Mouse (Mus musculus) heart, embryonic 12.5 days (tissue): ENCODE data around the gene Meis1. TPM values are rescaled to one million over a fixed set of nuclear protein-coding genes. Genes with fewer than 3 reads are reported as not detected.

ENCODE experiments used
- ATAC-seq: fragments of 200-750 bp; cut with Nextera tagmentation; 2 replicates; pipeline ENCODE4 v1.8.0; 2017; ENCODE audit warnings: moderate TSS enrichment, moderate library complexity; ENCODE audit not compliant: insufficient number of reproducible peaks, low FRiP score
- H3K27ac ChIP-seq: fragments of 300-500 bp; sonication (generic); 2 replicates; pipeline ENCODE4 v1.5.1; 2016; ENCODE audit warnings: mild to moderate bottlenecking, moderate library complexity; ENCODE audit not compliant: poor library complexity, severe bottlenecking
- H3K27me3 ChIP-seq: fragments of 300-500 bp; sonication (generic); replicated peaks from 2 replicates; pipeline ENCODE4 v1.6.1; 2016; ENCODE audit warnings: mild to moderate bottlenecking, moderate library complexity
- H3K36me3 ChIP-seq: fragments of 300-500 bp; sonication (generic); 2 replicates; pipeline ENCODE4 v1.6.1; 2016; ENCODE audit warnings: mild to moderate bottlenecking, moderate library complexity
- H3K4me1 ChIP-seq: fragments of 300-500 bp; sonication (generic); replicated peaks from 2 replicates; pipeline ENCODE4 v1.6.1; 2016; ENCODE audit warnings: mild to moderate bottlenecking
- H3K4me2 ChIP-seq: fragments of 300-500 bp; sonication (generic); 2 replicates; pipeline ENCODE4 v1.6.1; 2016; ENCODE audit warnings: mild to moderate bottlenecking, moderate library complexity
- H3K4me3 ChIP-seq: fragments of 300-500 bp; sonication (generic); 2 replicates; pipeline ENCODE4 v1.5.1; 2016; ENCODE audit warnings: mild to moderate bottlenecking
- H3K9ac ChIP-seq: fragments of 300-500 bp; sonication (generic); 2 replicates; pipeline ENCODE4 v1.6.1; 2016; ENCODE audit warnings: mild to moderate bottlenecking, moderate library complexity
- H3K9me3 ChIP-seq: fragments of 300-500 bp; sonication (generic); replicated peaks from 2 replicates; pipeline ENCODE4 v1.6.1; 2016; ENCODE audit warnings: mild to moderate bottlenecking, moderate library complexity
- WGBS: fragments of 180-500 bp; shearing (Covaris S2); methylation state at CpG from one replicate; pipeline ENCODE4 v1.1.7; 2016; 5-methylcytosine and 5-hydroxymethylcytosine counted together
- polyA plus RNA-seq: library from polyadenylated mRNA; unstranded; fragments of >200 nt; fragmentation: Nextera tagmentation; extraction: Ambion mirVana; gene quantifications from 2 replicates; pipeline ENCODE4 v1.2.1, GENCODE M21; 2016

Gene Meis1
- polyA plus RNA-seq, 1 experiment from 2014 or later = 75.9 TPM

DNA sequence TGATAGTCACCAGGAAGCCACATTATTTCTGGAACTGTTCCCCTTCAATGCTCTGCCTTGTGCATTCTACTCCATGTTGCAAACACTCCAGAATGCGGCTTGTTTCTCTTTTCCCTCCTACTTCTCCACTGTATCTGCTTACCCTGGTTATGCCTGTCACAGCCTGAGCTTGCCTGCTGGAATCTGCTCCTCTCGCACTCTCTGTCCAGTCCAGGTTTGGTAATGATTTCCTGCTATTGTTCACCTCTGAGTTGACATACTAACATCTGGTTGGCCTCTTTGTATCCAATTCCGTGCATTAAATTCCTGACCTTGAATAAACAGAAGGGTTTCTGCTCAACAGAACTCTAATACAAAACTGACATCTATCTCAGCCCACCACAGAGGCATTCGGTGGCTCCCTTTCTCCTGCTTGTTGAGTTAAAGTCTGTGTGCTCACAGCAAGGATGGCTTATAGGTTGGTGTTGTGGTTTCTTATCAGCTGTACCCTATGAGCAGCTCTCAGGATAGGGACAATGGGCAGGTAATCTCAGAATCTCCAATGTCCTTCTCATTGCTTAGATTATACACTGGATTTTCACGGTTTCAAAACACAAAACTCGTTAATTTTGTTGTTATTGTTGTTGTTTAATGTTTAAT, 152.5 kb downstream of the Meis1 start:
- peaks cover 11% of the 10 kb centered on the region; the same call in 1 of the 2 replicates for H3K27me3 ChIP-seq
- 47% methylated on average over 6 of the region's 6 CpGs for WGBS
- no peaks in the 10 kb centered on the region for H3K9me3 ChIP-seq
- no peaks in the 10 kb centered on the region for H3K36me3 ChIP-seq
- ATAC-seq = no peak
- H3K9ac ChIP-seq = no peak overlapping the region
- peaks cover 8% of the 10 kb centered on the region; the same call in 1 of the 2 replicates for H3K4me1 ChIP-seq
- no peak overlapping the region for H3K4me2 ChIP-seq
- H3K27ac ChIP-seq = no peak overlapping the region
- no peak overlapping the region for H3K4me3 ChIP-seq

DNA sequence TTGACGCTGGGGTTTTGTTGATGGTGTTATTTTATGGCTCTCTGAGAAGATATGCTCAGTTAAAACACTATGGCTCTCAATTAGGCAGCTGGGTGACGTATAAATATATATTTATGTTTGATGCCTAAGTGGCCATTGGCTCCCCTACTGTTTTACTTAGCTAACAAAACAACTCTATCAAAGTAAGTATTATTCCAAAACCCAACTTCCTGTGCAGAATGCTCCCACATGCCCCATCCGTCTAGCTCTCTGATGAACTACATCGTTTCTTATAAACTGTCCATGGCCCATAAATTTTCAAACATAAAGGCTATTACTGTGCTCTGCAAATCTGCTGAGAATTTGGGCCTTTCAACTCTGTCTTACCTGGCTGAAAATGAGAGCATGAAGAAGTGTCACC, 168.0 kb downstream of the Meis1 start:
- H3K27ac ChIP-seq = no peak overlapping the region
- no peak overlapping the region for H3K4me2 ChIP-seq
- WGBS = 74% methylated on average over 4 of the region's 4 CpGs
- no peak overlapping the region for H3K9ac ChIP-seq
- H3K4me3 ChIP-seq = no peak overlapping the region
- H3K27me3 ChIP-seq = no peaks in the 10 kb centered on the region
- ATAC-seq = no peak
- no peaks in the 10 kb centered on the region for H3K36me3 ChIP-seq
- no peaks in the 10 kb centered on the region for H3K4me1 ChIP-seq
- H3K9me3 ChIP-seq = no peaks in the 10 kb centered on the region

DNA sequence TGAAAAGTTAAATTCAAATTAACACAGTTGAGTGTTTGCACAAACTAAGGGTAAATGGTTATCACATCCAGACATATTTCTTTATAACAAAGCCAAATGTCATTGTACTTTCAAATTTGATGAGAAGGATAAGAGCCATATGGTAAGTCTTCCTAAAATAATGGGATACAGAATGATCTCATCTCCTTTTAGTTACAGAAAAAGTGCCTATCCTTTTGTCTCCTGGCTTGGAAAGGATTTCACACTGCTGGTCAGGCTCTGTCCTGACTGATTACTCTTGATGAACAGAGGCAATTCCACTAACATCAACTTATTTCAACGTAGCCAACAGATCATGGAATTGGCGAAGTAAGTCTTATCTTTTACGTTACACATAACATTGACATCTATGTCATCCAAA, 171.1 kb downstream of the Meis1 start:
- no peak overlapping the region for H3K4me3 ChIP-seq
- H3K36me3 ChIP-seq = no peaks in the 10 kb centered on the region
- 80% methylated on average over 3 of the region's 3 CpGs for WGBS
- H3K9me3 ChIP-seq = no peaks in the 10 kb centered on the region
- no peaks in the 10 kb centered on the region for H3K4me1 ChIP-seq
- ATAC-seq = no peak
- no peak overlapping the region for H3K9ac ChIP-seq
- H3K27me3 ChIP-seq = no peaks in the 10 kb centered on the region
- H3K4me2 ChIP-seq = no peak overlapping the region
- H3K27ac ChIP-seq = no peak overlapping the region

DNA sequence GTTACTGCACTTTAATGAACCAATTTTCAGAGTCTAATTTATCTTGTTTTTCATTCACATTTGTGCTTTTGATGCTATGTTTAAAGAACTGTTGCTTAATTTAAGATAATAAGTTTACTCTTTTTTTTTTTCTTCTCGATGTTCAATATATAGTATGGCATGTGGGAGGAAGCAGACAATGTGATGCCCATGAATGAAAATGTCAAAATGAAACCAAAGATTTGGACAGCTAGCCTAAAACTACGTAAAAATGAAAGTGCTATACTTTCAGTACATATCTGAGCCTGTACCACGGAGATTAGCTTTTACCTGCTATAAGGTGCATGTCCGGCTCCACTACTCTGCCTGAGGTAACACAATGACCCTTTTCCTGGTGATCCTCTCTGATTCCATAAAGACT, 172.3 kb downstream of the Meis1 start:
- no peak overlapping the region for H3K4me2 ChIP-seq
- no peaks in the 10 kb centered on the region for H3K36me3 ChIP-seq
- no peak overlapping the region for H3K9ac ChIP-seq
- 79% methylated on average over 4 of the region's 4 CpGs for WGBS
- no peaks in the 10 kb centered on the region for H3K9me3 ChIP-seq
- no peak for ATAC-seq
- no peaks in the 10 kb centered on the region for H3K27me3 ChIP-seq
- H3K27ac ChIP-seq = no peak overlapping the region
- no peak overlapping the region for H3K4me3 ChIP-seq
- no peaks in the 10 kb centered on the region for H3K4me1 ChIP-seq

- Histone ChIP-seq H3K27me3 (no peaks in the 10 kb centered on the region), H3K4me2 (no peak overlapping the region), H3K9me3 (no peaks in the 10 kb centered on the region), H3K4me1 (no peaks in the 10 kb centered on the region), H3K9ac (no peak overlapping the region), H3K4me3 (no peak overlapping the region), H3K36me3 (no peaks in the 10 kb centered on the region), H3K27ac (no peak overlapping the region)
- WGBS = 85% methylated on average over 3 of the region's 3 CpGs
- ATAC-seq = no peak
These were observed 172.9 kb downstream of the Meis1 start for GRCm38 (mm10) chr11:18845900-18846299.

DNA sequence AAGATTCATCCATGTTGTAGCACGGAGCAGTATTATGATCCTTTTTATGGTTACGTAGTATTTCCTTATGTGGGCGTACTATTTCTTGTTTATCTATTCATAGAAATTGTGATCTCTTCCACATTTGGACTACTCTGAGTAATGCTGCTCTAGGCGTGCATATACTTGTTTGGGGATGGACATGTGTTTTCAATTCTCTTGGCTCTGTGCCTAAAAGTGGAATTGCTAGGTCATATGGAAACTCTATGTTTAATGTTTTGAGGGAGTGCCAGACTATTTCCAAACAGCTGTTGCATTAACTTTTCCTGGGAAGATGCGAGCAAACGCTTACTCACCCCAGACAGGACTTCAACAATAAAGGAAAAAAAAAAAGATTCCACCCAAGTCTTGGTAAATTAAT, 173.3 kb downstream of the Meis1 start:
- no peaks in the 10 kb centered on the region for H3K36me3 ChIP-seq
- no peak overlapping the region for H3K4me2 ChIP-seq
- no peaks in the 10 kb centered on the region for H3K9me3 ChIP-seq
- WGBS = 84% methylated on average over 6 of the region's 6 CpGs
- H3K9ac ChIP-seq = no peak overlapping the region
- H3K27me3 ChIP-seq = no peaks in the 10 kb centered on the region
- H3K4me3 ChIP-seq = no peak overlapping the region
- no peak overlapping the region for H3K27ac ChIP-seq
- ATAC-seq = no peak
- H3K4me1 ChIP-seq = no peaks in the 10 kb centered on the region

GRCm38 (mm10) chr11:18830087-18830486, 188.7 kb downstream of the Meis1 start:
- no peak overlapping the region for H3K4me2 ChIP-seq
- no peaks in the 10 kb centered on the region for H3K36me3 ChIP-seq
- no peak overlapping the region for H3K4me3 ChIP-seq
- no peaks in the 10 kb centered on the region for H3K27me3 ChIP-seq
- no peaks in the 10 kb centered on the region for H3K4me1 ChIP-seq
- H3K27ac ChIP-seq = no peak overlapping the region
- no peaks in the 10 kb centered on the region for H3K9me3 ChIP-seq
- no peak overlapping the region for H3K9ac ChIP-seq
- ATAC-seq = no peak
